Mouse (Mus musculus): ENCODE measurements around the gene Lenep. TPM values are rescaled to one million over a fixed set of nuclear protein-coding genes. Genes with fewer than 3 reads are reported as not detected.
A peak's percentile ranks its signal among the peaks of the same experiment; 100 is the strongest.

Gene Lenep
- polyA plus RNA-seq, 1 experiment: 4.6 TPM

DNA sequence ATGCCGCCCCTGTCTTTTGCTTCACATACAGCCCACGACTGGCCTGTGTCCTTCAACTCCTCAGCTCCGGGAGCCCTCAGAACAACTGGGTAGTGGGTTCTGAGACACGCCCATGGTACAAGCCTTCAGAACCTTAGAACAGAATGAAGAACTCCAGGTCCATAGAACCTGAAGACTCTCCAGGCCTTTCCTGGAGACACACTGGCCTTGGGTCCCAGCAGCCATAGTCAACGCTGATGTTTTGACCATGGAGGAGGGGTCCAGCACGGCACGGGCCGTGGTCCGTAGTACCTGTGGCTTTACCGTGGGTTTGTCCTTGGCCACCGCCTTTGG lies 37.5 kb downstream of the Lenep start, which contains the start of gene Dcst1:
Dcst1 (minus strand) TSS at position 101 of the 333 bp plus-strand sequence.
- no peak for DNase-seq (ENCODE audit: low read depth)
- no peak for TF ChIP-seq POLR2A (IDR thresholded peaks at IDR 0.05; ENCODE audit: borderline replicate concordance, extremely low read depth, insufficient read depth, insufficient read length, poor library complexity, severe bottlenecking)
- TF ChIP-seq CTCF (IDR thresholded peaks at IDR 0.05; ENCODE audit: borderline replicate concordance, extremely low read depth, insufficient read depth, insufficient read length): no peak

DNA sequence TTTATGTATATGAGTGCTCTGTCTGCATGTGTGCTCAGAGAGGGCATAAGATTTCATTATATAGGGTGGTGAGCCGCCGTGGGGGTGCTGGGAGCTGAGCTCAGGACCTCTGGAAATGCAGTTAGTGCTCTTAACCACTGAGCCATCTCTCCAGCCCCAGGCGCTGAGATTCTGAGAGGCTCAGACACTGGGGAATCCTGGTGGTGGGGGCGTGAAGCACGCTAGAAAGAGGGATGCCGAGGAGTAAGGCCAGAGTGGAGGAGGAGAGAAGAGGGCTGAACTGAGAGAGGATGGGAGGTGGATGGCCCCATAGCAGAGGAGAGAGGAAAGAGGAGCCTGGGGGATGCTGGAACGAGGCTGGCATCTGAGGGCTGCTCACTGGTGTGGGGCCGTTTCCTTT lies 38.0 kb downstream of the Lenep start:
- DNase-seq (ENCODE audit: low read depth): no peak
- TF ChIP-seq POLR2A (IDR thresholded peaks at IDR 0.05; ENCODE audit: borderline replicate concordance, extremely low read depth, insufficient read depth, insufficient read length, poor library complexity, severe bottlenecking) (no peak), CTCF (IDR thresholded peaks at IDR 0.05; ENCODE audit: borderline replicate concordance, extremely low read depth, insufficient read depth, insufficient read length) (no peak)

DNA sequence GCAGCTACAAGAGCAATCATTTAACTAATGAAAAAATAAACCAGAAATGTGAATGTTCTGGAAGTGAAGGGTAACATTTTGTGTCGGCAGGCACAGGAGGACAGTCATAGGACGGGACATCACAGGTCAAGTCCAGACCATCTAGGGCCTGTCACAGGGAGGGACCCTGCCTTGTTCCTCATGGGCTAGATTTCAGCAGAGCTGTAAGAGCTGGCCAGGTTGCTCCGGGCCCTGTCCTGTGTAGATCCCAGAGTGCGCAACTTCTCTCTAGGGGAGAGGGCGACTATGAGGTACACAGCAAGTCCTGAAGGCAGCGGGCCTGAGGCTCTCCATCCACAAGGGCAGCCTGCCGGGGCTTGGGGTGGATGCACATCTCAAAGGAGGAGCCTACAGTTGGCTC lies 40.9 kb downstream of the Lenep start, which contains the start of gene Dcst2:
Dcst2 (plus strand) TSS at position 301 of the 400 bp plus-strand sequence.
- DNase-seq (ENCODE audit: low read depth): no peak
- no peak for TF ChIP-seq POLR2A (IDR thresholded peaks at IDR 0.05; ENCODE audit: borderline replicate concordance, extremely low read depth, insufficient read depth, insufficient read length, poor library complexity, severe bottlenecking)
- no peak for TF ChIP-seq CTCF (IDR thresholded peaks at IDR 0.05; ENCODE audit: borderline replicate concordance, extremely low read depth, insufficient read depth, insufficient read length)

DNA sequence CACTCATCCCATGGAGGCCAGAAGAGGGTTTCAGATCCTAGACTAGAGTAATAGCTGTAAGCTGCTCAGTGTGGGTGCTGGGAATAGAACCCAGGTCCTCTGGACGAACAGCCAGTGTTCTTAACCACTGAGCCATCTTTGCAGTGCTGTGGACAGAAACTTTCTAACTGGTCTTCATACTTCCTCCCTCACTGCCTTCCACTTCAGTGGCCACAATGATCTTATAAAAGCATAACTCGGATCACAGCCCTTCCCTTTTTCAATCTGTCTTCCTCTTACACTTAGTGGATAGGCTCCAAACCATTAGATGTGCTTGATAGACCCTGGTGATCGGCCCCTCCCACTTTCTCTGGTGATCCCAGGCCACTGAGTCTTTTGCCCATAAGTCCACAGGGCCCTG lies 42.4 kb downstream of the Lenep start:
- DNase-seq (ENCODE audit: low read depth): no peak
- TF ChIP-seq POLR2A (IDR thresholded peaks at IDR 0.05; ENCODE audit: borderline replicate concordance, extremely low read depth, insufficient read depth, insufficient read length, poor library complexity, severe bottlenecking) (no peak), CTCF (IDR thresholded peaks at IDR 0.05; ENCODE audit: borderline replicate concordance, extremely low read depth, insufficient read depth, insufficient read length) (no peak)

DNA sequence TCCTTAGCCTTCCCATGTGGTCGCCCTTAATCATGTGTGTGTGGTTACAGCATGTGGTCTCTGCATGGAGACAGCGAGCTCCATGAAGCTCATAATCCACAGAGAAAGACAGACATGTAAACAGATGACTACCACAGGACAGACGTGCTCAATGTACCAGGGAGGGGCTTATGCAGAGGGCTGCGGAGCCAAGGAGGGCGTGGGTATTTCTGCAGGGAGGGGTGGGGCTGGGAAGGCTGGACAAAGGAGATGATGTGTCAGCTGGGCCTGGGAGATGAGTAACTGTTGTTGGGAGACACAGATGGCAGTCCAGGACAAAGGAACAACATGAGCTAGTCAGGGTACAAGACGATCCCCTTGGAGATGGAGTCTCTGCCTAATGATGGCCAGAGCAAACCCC lies 43.0 kb downstream of the Lenep start:
- peak; percentile 7 for DNase-seq (ENCODE audit: low read depth)
- TF ChIP-seq POLR2A (IDR thresholded peaks at IDR 0.05; ENCODE audit: borderline replicate concordance, extremely low read depth, insufficient read depth, insufficient read length, poor library complexity, severe bottlenecking): no peak
- no peak for TF ChIP-seq CTCF (IDR thresholded peaks at IDR 0.05; ENCODE audit: borderline replicate concordance, extremely low read depth, insufficient read depth, insufficient read length)

DNA sequence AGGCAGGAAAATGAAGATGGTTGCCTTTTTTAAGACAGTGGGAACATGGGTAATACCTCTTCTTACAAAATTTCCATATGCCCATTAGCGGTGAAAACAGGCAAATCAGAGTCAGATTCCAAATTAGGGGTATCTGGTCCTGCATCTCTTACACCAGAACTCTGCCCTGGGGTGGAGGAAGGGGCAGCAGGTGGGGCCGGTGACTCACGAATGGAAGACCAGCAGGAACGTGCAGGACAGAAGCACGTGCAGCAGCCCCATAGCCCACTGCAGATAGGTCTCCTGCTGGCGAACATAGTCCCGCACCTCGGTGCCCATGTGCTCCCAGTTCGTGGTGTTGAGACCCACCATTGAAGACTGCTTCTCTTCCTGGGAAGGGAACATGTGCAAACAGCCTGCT lies 46.6 kb downstream of the Lenep start:
- TF ChIP-seq POLR2A (IDR thresholded peaks at IDR 0.05; ENCODE audit: borderline replicate concordance, extremely low read depth, insufficient read depth, insufficient read length, poor library complexity, severe bottlenecking) (no peak), CTCF (IDR thresholded peaks at IDR 0.05; ENCODE audit: borderline replicate concordance, extremely low read depth, insufficient read depth, insufficient read length) (no peak)
- no peak for DNase-seq (ENCODE audit: low read depth)

DNA sequence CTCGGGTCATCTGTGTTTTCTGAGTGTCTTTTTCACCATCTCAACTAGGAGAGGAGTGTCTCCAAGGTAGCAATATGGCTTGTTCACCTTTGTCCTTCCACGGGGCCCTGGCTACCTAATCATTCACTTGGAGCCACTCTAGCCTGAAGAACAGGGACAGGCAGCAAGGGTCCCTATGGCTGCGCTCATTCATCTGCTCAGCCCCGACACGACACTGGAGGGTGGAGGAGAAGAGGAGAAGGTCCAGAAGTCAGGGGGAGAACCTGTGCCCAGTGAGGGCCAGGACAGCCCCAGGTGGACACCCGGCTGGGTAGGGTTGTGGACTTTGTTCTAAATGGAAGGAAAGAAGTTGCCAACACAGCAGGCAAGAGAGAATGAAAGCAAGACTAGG lies 47.1 kb downstream of the Lenep start:
- TF ChIP-seq POLR2A (IDR thresholded peaks at IDR 0.05; ENCODE audit: borderline replicate concordance, extremely low read depth, insufficient read depth, insufficient read length, poor library complexity, severe bottlenecking) (no peak), CTCF (IDR thresholded peaks at IDR 0.05; ENCODE audit: borderline replicate concordance, extremely low read depth, insufficient read depth, insufficient read length) (no peak)
- no peak for DNase-seq (ENCODE audit: low read depth)

DNA sequence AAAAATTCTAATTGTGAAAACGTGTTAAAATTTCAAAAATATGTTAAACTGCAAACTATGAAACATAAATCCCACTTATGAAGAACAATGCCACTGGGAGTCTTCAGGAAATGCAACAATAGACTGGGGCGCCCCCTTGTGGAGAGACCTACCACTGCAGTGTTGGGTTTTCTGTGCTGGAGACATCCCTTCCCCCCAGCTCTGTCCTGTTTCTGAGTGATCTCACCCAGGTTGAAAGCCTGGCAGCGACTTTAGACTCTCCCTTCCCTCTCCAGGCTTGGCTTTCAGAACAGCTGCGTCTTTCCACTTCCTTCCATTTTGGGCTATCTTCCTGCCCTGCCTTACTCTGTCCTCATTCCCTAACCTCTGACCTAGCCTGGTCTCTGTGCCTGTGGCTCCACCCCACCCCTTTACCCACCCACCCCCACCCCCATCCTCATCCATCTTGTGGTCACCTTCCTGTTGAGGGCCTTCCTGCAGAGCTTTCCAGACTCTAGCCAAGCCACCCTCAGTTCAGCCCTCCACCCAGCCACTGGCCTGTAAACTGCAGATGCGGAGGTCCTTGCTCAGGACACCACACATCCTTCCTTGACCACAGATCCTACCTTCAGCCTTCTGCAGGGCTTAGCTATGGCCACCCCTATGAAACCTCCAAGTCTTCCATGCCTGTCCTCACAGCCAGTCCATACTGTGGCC lies 47.6 kb downstream of the Lenep start:
- TF ChIP-seq POLR2A (IDR thresholded peaks at IDR 0.05; ENCODE audit: borderline replicate concordance, extremely low read depth, insufficient read depth, insufficient read length, poor library complexity, severe bottlenecking): no peak
- TF ChIP-seq CTCF (IDR thresholded peaks at IDR 0.05; ENCODE audit: borderline replicate concordance, extremely low read depth, insufficient read depth, insufficient read length): peak; percentile 87
- peak; percentile 79 for DNase-seq (ENCODE audit: low read depth)

DNA sequence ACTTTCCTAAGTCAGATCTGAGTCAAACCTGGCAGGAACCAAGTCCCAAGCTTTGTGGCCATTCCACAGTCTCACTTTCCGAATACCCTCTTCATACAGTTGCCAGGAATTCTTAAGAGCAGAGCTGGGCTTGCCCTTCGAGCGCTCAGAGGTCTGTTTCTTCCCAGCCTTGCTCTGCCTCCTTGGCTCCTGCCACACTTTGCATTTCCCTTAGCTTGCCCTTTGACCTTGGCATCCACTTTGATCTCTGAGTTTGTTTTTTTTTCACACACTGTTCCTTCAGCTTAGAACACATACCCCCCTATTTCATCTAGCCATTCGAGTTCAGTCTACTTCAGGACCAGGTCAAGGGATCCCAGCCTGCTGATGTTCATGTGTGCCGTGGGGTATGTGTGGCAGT lies 51.3 kb downstream of the Lenep start:
- TF ChIP-seq CTCF (IDR thresholded peaks at IDR 0.05; ENCODE audit: borderline replicate concordance, extremely low read depth, insufficient read depth, insufficient read length) (no peak), POLR2A (IDR thresholded peaks at IDR 0.05; ENCODE audit: borderline replicate concordance, extremely low read depth, insufficient read depth, insufficient read length, poor library complexity, severe bottlenecking) (no peak)
- DNase-seq (ENCODE audit: low read depth): no peak

Other genes starting within 250 kb of the Lenep start
- 61.6 and 68.6 TPM in 2 replicates for gene Hcn3, start 242.6 kb downstream of the Lenep start, polyA plus RNA-seq (2012; rRNA removed)
- 103 and 123 TPM in 2 replicates for gene Clk2, start 238.0 kb downstream of the Lenep start, polyA plus RNA-seq (2012; rRNA removed)
- gene Scamp3, start 225.3 kb downstream of the Lenep start, polyA plus RNA-seq (2012; rRNA removed): 132 and 139 TPM in 2 replicates
- gene Fam189b, start 219.7 kb downstream of the Lenep start, polyA plus RNA-seq (2012; rRNA removed): 69.1 and 73.8 TPM in 2 replicates
- 55.6 and 56.3 TPM in 2 replicates for gene Gba, start 199.9 kb downstream of the Lenep start, polyA plus RNA-seq (2012; rRNA removed)
- gene Thbs3, start 187.6 kb downstream of the Lenep start, polyA plus RNA-seq (2012; rRNA removed): 117 and 168 TPM in 2 replicates
- 146 and 201 TPM in 2 replicates for gene Mtx1, start 175.7 kb downstream of the Lenep start, polyA plus RNA-seq (2012; rRNA removed)
- 9.3 and 10.0 TPM in 2 replicates for gene Muc1, start 173.7 kb downstream of the Lenep start, polyA plus RNA-seq (2012; rRNA removed)
- 86.7 and 106 TPM in 2 replicates for gene Krtcap2, start 156.8 kb downstream of the Lenep start, polyA plus RNA-seq (2012; rRNA removed)
- 131 and 144 TPM in 2 replicates for gene Trim46, start 156.5 kb downstream of the Lenep start, polyA plus RNA-seq (2012; rRNA removed)
- 145 and 269 TPM in 2 replicates for gene Dpm3, start 143.4 kb downstream of the Lenep start, polyA plus RNA-seq (2012; rRNA removed)
- gene Slc50a1, start 132.2 kb downstream of the Lenep start, polyA plus RNA-seq (2012; rRNA removed): 41.4 and 71.8 TPM in 2 replicates
- 11.2 and 12.0 TPM in 2 replicates for gene Efna1, start 121.7 kb downstream of the Lenep start, polyA plus RNA-seq (2012; rRNA removed)
- 59.4 and 60.3 TPM in 2 replicates for gene Efna3, start 79.8 kb downstream of the Lenep start, polyA plus RNA-seq (2012; rRNA removed)
- gene Efna4, start 64.8 kb downstream of the Lenep start, polyA plus RNA-seq (2012; rRNA removed): 12.6 and 22.9 TPM in 2 replicates
- 63.6 and 75.5 TPM in 2 replicates for gene Adam15, start 52.8 kb downstream of the Lenep start, polyA plus RNA-seq (2012; rRNA removed)
- gene Dcst2, start 40.8 kb downstream of the Lenep start, polyA plus RNA-seq (2012; rRNA removed): 0.38 and 0.57 TPM in 2 replicates
- 0.04 TPM in 1 of 2 replicates, not detected in the other for gene Dcst1, start 37.5 kb downstream of the Lenep start, polyA plus RNA-seq (2012; rRNA removed)
- 2.4 and 2.8 TPM in 2 replicates for gene Zbtb7b, start 8.0 kb downstream of the Lenep start, polyA plus RNA-seq (2012; rRNA removed)
- 39.4 and 53.9 TPM in 2 replicates for gene Flad1, start 9.1 kb upstream of the Lenep start, polyA plus RNA-seq (2012; rRNA removed)
- gene Cks1b, start 15.6 kb upstream of the Lenep start, polyA plus RNA-seq (2012; rRNA removed): 79.8 and 129 TPM in 2 replicates
- gene Shc1, start 15.7 kb upstream of the Lenep start, polyA plus RNA-seq (2012; rRNA removed): 29.5 and 30.2 TPM in 2 replicates
- gene Pygo2, start 27.4 kb upstream of the Lenep start, polyA plus RNA-seq (2012; rRNA removed): 71.6 and 90.9 TPM in 2 replicates
- 9.5 and 13.6 TPM in 2 replicates for gene Pbxip1, start 33.9 kb upstream of the Lenep start, polyA plus RNA-seq (2012; rRNA removed)
- 72.2 and 86.3 TPM in 2 replicates for gene Pmvk, start 51.7 kb upstream of the Lenep start, polyA plus RNA-seq (2012; rRNA removed)
- gene Kcnn3, start 117.4 kb upstream of the Lenep start, polyA plus RNA-seq (2012; rRNA removed): 11.5 and 13.8 TPM in 2 replicates

Measured in brain, embryonic 14.5 days (tissue).